Comparison of ENCODE assay signal across 10 mouse cellular contexts in the genomic region with DNA sequence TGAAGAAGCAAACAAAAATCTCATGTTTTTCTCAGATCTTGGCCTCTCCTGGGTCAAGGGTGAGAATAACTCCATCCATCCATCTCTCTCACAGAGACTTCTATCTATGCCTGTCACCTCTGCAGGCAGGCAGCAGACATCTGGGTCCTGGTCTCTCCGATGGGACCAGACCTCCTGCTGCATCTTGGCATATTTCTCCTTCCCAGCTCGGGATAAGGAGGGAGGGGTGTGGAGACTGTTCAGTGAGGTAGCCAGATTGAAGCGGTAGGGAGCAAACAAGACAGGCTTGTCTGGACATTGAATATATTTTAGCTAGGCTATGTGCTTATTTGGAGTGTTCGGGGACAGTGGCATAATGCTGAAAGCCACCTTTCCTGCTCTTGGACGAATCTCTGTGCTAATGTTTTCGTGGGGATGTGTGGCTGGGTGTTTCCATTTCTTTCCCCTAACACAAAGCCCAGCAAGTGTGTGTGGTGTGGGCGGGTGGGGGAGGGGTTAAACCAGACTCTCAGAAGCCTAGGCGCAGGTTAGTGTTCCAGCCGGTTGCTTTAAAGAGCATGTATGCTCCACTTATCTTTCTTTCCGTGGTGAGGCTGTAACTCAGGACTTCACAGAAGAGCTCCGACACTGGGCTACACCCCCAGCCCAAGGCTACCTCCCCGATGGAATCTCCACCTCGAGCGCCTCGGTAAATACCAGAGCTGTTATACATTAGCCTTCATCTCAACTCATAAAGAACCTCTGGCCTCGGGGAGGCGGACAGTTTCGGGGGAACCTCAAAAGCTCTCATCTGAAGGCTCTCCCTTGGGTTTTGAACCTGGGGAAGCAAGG. TPM values are rescaled to one million over a fixed set of nuclear protein-coding genes. Genes with fewer than 3 reads are reported as not detected.
DNase-seq lines count a peak whose midpoint lies in the region; ATAC-seq and TF ChIP-seq lines count a peak whose summit lies in the region.
"Had no signal": no experiment of that assay in that cellular context is flagged by ENCODE, and none has a peak within 500 bp of the region (broad histone marks: within the 10 kb centered on the region; RNA-seq: fewer than 3 reads in every experiment).

No protein-coding gene starts in this region.

- no peak for ATAC-seq in heart, embryonic 13.5 days (ENCODE audit: extremely low read depth, insufficient number of reproducible peaks, low FRiP score, low TSS enrichment)
- no peak for ATAC-seq in embryonic facial prominence, embryonic 11.5 days (replicated peaks; ENCODE audit: insufficient number of reproducible peaks, low FRiP score, low TSS enrichment, low read depth)
- ATAC-seq in limb, embryonic 14.5 days (ENCODE audit: low FRiP score, low read depth): peak; percentile 50; the same call in 1 of the 2 replicates

- H3K4me1 ChIP-seq in heart, embryonic 13.5 days: peaks cover 36% of the 10 kb centered on the region
- peaks cover 14% of the 10 kb centered on the region for H3K4me1 ChIP-seq in embryonic facial prominence, embryonic 11.5 days (ENCODE audit: control insufficient read depth, insufficient read depth, low read length)
- H3K4me1 ChIP-seq in limb, embryonic 14.5 days (ENCODE audit: control insufficient read depth, insufficient read depth, low read length): peaks cover 51% of the 10 kb centered on the region

- no peak overlapping the region for H3K27ac ChIP-seq in heart, embryonic 13.5 days (replicated peaks)
- H3K27ac ChIP-seq in embryonic facial prominence, embryonic 11.5 days (replicated peaks; ENCODE audit: low read depth, low read length): 0 out of 2 replicates have a peak overlapping the region, but pooled peaks have one; percentile 2
- H3K27ac ChIP-seq in limb, embryonic 14.5 days (replicated peaks; ENCODE audit: low read depth, low read length): peak overlapping the region; percentile 73

- peak overlapping the region; percentile 63 for H3K9ac ChIP-seq in heart, embryonic 13.5 days
- no peak overlapping the region for H3K9ac ChIP-seq in embryonic facial prominence, embryonic 11.5 days (replicated peaks; ENCODE audit: low read length)
- H3K9ac ChIP-seq in limb, embryonic 14.5 days (ENCODE audit: low read depth, low read length, severe bottlenecking): peak overlapping the region; percentile 25; the same call in 1 of the 2 replicates

- H3K36me3 ChIP-seq in heart, embryonic 13.5 days: no peaks in the 10 kb centered on the region
- no peaks in the 10 kb centered on the region for H3K36me3 ChIP-seq in embryonic facial prominence, embryonic 11.5 days (replicated peaks; ENCODE audit: control insufficient read depth, insufficient read depth, low read depth, low read length)
- H3K36me3 ChIP-seq in limb, embryonic 14.5 days (ENCODE audit: control insufficient read depth, insufficient read depth, low read length): no peaks in the 10 kb centered on the region

- whole genome bisulfite sequencing in heart, embryonic 13.5 days: 18% methylated on average over 18 of the region's 18 CpGs
- WGBS in embryonic facial prominence, embryonic 11.5 days: 12% methylated on average over 18 of the region's 18 CpGs
- 10% methylated on average over 18 of the region's 18 CpGs for WGBS in limb, embryonic 14.5 days

- no peak overlapping the region for H3K4me3 ChIP-seq in heart, embryonic 13.5 days
- no peak overlapping the region for H3K4me3 ChIP-seq in embryonic facial prominence, embryonic 11.5 days (ENCODE audit: low read depth, low read length)
- no peak overlapping the region for H3K4me3 ChIP-seq in limb, embryonic 14.5 days (replicated peaks; ENCODE audit: low read length)

- no peak for DNase-seq in heart, adult 9 months (ENCODE audit: low spot score in 2 of 2)
- peak; percentile 47 for DNase-seq in CD4-positive, CD25-positive, alpha-beta regulatory T cell, adult 2 months (ENCODE audit: low read depth, low spot score)
- DNase-seq in embryonic facial prominence, embryonic 11.5 days (ENCODE audit: low spot score): peak; percentile 69
- DNase-seq in limb, embryonic 14.5 days (ENCODE audit: low spot score): peak; percentile 33
- DNase-seq in layer of hippocampus, adult 11-12 months (ENCODE audit: low spot score): no peak
- no peak for DNase-seq in cerebellum, adult 11-12 months
- no peak for DNase-seq in urinary bladder, postnatal 14 days (ENCODE audit: low spot score)
- DNase-seq: lung, postnatal 10 days; thymus, adult 2 months had no signal

- no peak for TF ChIP-seq POLR2A in limb, embryonic 14.5 days (IDR thresholded peaks at IDR 0.05; ENCODE audit: borderline replicate concordance, extremely low read depth, insufficient read depth, insufficient read length)

- peak overlapping the region; percentile 42 for H3K4me2 ChIP-seq in heart, embryonic 13.5 days
- no peak overlapping the region for H3K4me2 ChIP-seq in embryonic facial prominence, embryonic 11.5 days (ENCODE audit: low read depth, low read length)
- H3K4me2 ChIP-seq in limb, embryonic 14.5 days (replicated peaks; ENCODE audit: low read depth, low read length, severe bottlenecking): peak overlapping the region; percentile 29

- no peaks in the 10 kb centered on the region for H3K9me3 ChIP-seq in heart, embryonic 13.5 days
- no peaks in the 10 kb centered on the region for H3K9me3 ChIP-seq in embryonic facial prominence, embryonic 11.5 days (replicated peaks; ENCODE audit: control insufficient read depth, low read length)
- H3K9me3 ChIP-seq in limb, embryonic 14.5 days (ENCODE audit: control insufficient read depth, low read length): no peaks in the 10 kb centered on the region

- no peaks in the 10 kb centered on the region for H3K27me3 ChIP-seq in heart, embryonic 13.5 days (replicated peaks)
- no peaks in the 10 kb centered on the region for H3K27me3 ChIP-seq in embryonic facial prominence, embryonic 11.5 days (ENCODE audit: control insufficient read depth, insufficient read depth, low read length)
- no peaks in the 10 kb centered on the region for H3K27me3 ChIP-seq in limb, embryonic 14.5 days (ENCODE audit: control insufficient read depth, insufficient read depth, low read length)

RNA-seq across cellular contexts. Expression of a gene that starts 18.4 kb away (rescaled TPM):
- polyA plus RNA-seq in heart, embryonic 13.5 days (2015; fragmentation: Nextera tagmentation; extraction: Ambion mirVana): 0.59 and 0.67 TPM in 2 replicates
- polyA plus RNA-seq in embryonic facial prominence, embryonic 11.5 days (2014; fragmentation: Nextera tagmentation; extraction: Ambion mirVana): 2.0 and 2.1 TPM in 2 replicates
- polyA plus RNA-seq in limb, embryonic 14.5 days (2012; rRNA removed): 1.00 and 1.2 TPM in 2 replicates
- 0.59 and 0.98 TPM in 2 replicates for polyA plus RNA-seq in limb, embryonic 14.5 days (2014; fragmentation: Nextera tagmentation; extraction: Ambion mirVana)

RNA-seq across cellular contexts. Expression of a gene that starts 51.2 kb away (rescaled TPM):
- polyA plus RNA-seq in heart, embryonic 13.5 days (2015; fragmentation: Nextera tagmentation; extraction: Ambion mirVana): not detected in 2 replicates
- 0.07 and 0.22 TPM in 2 replicates for polyA plus RNA-seq in embryonic facial prominence, embryonic 11.5 days (2014; fragmentation: Nextera tagmentation; extraction: Ambion mirVana)
- polyA plus RNA-seq in limb, embryonic 14.5 days (2012; rRNA removed): 0.12 and 0.14 TPM in 2 replicates
- 0.08 and 0.15 TPM in 2 replicates for polyA plus RNA-seq in limb, embryonic 14.5 days (2014; fragmentation: Nextera tagmentation; extraction: Ambion mirVana)

Comparison
In these comparisons a context has a peak if more than half of its experiments do, and no peak if none do; other contexts are left out.
1. DNase-seq: peak in CD4-positive, CD25-positive, alpha-beta regulatory T cell, adult 2 months (single experiment), embryonic facial prominence, embryonic 11.5 days (single experiment) and limb, embryonic 14.5 days (single experiment); none in heart, adult 9 months (0 of 2), layer of hippocampus, adult 11-12 months (single experiment), cerebellum, adult 11-12 months (single experiment) and urinary bladder, postnatal 14 days (single experiment).